Mouse (Mus musculus): ENCODE measurements around the gene Lmo3. TPM values are rescaled to one million over a fixed set of nuclear protein-coding genes. Genes with fewer than 3 reads are reported as not detected.

Gene Lmo3
- 0.08 and 0.25 TPM in 2 replicates for polyA plus RNA-seq (2015; fragmentation: Nextera tagmentation; extraction: Ambion mirVana)

DNA sequence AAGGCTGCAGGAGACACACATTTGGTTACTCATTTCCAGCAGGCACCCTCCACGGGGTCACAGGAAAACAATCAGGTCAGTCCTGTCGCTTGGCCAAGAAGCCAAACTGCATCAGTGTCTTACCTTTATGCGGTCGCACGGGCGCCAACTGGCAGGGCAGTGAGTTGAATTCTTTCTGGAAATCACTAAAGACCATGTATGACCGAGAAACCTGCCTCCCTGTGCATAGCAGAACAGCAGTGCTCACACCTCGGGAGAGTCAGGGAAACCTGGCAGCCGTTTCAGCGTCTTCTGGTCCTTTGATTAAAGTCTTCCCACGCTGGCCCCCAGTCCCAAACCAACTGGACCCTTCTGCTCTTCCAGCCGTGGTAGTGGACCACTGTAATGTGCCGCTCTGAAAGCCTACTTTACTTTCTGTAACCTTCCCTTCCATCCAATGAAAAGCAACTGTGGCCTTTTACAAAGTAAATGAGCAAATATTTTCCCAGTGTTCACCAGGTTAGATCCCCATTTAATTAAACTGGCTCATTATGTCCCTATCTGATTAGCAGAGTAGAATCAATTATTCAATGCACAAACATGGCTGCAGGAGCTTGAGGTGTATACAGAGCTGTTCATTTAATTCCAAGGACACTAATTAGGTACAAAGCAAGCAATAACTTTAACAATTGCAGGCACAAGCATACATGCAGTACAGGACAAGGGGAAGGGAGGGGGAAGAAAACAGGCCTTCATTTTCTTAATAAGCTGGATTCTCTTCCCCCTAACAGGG lies at the start of gene Lmo3:
Lmo3 (minus strand) TSS at position 235 of the 772 bp plus-strand sequence.
- H3K4me3 ChIP-seq (replicated peaks), result no peak within 1 kb of the TSS
- no peak within 1 kb of the TSS for H3K4me2 ChIP-seq
- no peak within 1 kb of the TSS for H3K27ac ChIP-seq (replicated peaks)
- H3K9me3 ChIP-seq (replicated peaks), result no peaks in the 10 kb centered on the region
- WGBS (ENCODE audit: insufficient replicate concordance), result 60% methylated on average over 13 of the region's 13 CpGs
- H3K4me1 ChIP-seq (replicated peaks), result no peaks in the 10 kb centered on the region
- no peaks in the 10 kb centered on the region for H3K36me3 ChIP-seq (replicated peaks)
- no peak within 1 kb of the TSS for H3K9ac ChIP-seq
- H3K27me3 ChIP-seq, result no peaks in the 10 kb centered on the region
- no peak for ATAC-seq (ENCODE audit: insufficient read depth)

DNA sequence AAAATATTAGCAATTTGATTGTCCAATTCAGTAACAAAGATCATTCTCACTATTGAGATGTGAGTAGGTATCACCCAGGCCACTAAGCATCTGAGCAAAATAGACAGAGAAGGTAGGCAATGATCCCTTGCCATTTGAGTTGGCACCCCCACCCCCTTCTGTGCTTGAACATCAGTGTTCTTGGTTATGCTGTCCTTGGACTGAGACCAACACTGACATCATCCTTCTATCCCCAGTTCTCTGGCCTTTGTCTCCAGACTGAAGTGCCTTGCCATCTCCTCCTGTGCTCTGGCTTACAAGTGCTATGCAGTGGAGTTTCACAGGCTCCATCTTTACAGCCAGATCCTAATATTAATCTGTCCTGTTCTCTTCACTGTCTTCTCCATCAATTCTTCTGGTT lies 39.0 kb upstream of the Lmo3 start:
- H3K9me3 ChIP-seq (replicated peaks), result no peaks in the 10 kb centered on the region
- no peaks in the 10 kb centered on the region for H3K27me3 ChIP-seq
- no peak overlapping the region for H3K9ac ChIP-seq
- H3K4me3 ChIP-seq (replicated peaks), result no peak overlapping the region
- ATAC-seq (ENCODE audit: insufficient read depth), result no peak
- no peaks in the 10 kb centered on the region for H3K4me1 ChIP-seq (replicated peaks)
- no peaks in the 10 kb centered on the region for H3K36me3 ChIP-seq (replicated peaks)
- no peak overlapping the region for H3K27ac ChIP-seq (replicated peaks)
- no peak overlapping the region for H3K4me2 ChIP-seq

DNA sequence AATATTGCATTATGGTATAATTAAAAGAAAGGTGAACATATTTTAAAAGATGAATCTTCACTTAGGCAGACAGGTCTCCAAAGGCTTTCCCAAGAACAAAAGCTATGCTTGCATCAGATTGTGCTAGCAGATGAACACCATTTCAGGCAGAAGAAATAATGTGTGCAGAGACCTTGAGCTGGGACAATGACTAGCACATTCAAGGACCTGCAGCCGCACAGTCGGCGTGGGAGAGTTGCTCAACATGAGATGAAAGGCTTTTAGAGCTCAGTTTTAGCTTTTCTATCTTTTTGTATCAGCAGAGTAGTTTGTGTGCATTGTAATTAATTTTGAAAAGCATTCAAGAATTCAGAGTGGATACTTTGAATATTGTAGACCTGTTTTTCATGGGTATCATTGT lies 36.6 kb upstream of the Lmo3 start:
- H3K4me3 ChIP-seq (replicated peaks), result no peak overlapping the region
- H3K4me2 ChIP-seq, result no peak overlapping the region
- no peaks in the 10 kb centered on the region for H3K36me3 ChIP-seq (replicated peaks)
- H3K9ac ChIP-seq, result no peak overlapping the region
- no peak for ATAC-seq (ENCODE audit: insufficient read depth)
- H3K9me3 ChIP-seq (replicated peaks), result no peaks in the 10 kb centered on the region
- WGBS (ENCODE audit: insufficient replicate concordance), result 58% methylated on average over 3 of the region's 3 CpGs
- no peaks in the 10 kb centered on the region for H3K4me1 ChIP-seq (replicated peaks)
- no peaks in the 10 kb centered on the region for H3K27me3 ChIP-seq
- H3K27ac ChIP-seq (replicated peaks), result no peak overlapping the region

- H3K27ac ChIP-seq (replicated peaks), result no peak overlapping the region
- no peak for ATAC-seq (ENCODE audit: insufficient read depth)
- H3K4me3 ChIP-seq (replicated peaks), result no peak overlapping the region
- no peak overlapping the region for H3K9ac ChIP-seq
- no peak overlapping the region for H3K4me2 ChIP-seq
- 76% methylated on average over 15 of the region's 15 CpGs for WGBS (ENCODE audit: insufficient replicate concordance)
- H3K27me3 ChIP-seq, result no peaks in the 10 kb centered on the region
- H3K9me3 ChIP-seq (replicated peaks), result no peaks in the 10 kb centered on the region
- no peaks in the 10 kb centered on the region for H3K36me3 ChIP-seq (replicated peaks)
- H3K4me1 ChIP-seq (replicated peaks), result no peaks in the 10 kb centered on the region
Observed at GRCm38 (mm10) chr6:138597016-138597415, 15.2 kb upstream of the Lmo3 start.

- Histone ChIP-seq H3K27me3 (no peaks in the 10 kb centered on the region), H3K4me1 (replicated peaks) (no peaks in the 10 kb centered on the region), H3K9ac (no peak overlapping the region), H3K27ac (replicated peaks) (no peak overlapping the region), H3K4me2 (no peak overlapping the region), H3K9me3 (replicated peaks) (no peaks in the 10 kb centered on the region), H3K4me3 (replicated peaks) (no peak overlapping the region), H3K36me3 (replicated peaks) (no peaks in the 10 kb centered on the region)
- 65% methylated on average over 10 of the region's 10 CpGs for WGBS (ENCODE audit: insufficient replicate concordance)
- no peak for ATAC-seq (ENCODE audit: insufficient read depth)
Observed at GRCm38 (mm10) chr6:138595991-138596698, 14.4 kb upstream of the Lmo3 start.

DNA sequence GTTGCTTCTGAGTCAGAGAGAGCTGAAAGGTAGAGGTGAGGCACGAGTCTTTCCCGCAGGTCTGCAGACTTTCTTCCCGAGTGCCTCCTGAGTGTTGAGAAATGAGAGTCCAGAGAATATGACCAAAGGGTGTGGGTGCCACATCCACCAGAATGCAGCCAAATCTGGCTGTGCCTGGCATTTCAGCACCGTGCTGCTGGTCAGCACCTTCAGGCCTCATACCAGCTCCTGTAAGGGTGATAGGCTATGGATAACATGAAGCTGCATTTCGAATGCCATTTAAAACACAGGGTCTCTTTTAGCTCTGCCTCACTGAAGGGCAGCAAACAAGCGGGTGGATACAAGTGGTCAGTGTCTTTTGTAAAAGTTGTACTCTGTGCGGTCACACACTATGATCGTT lies 1.5 kb upstream of the Lmo3 start:
- Histone ChIP-seq H3K4me3 (replicated peaks) (no peak overlapping the region), H3K4me2 (no peak overlapping the region), H3K4me1 (replicated peaks) (no peaks in the 10 kb centered on the region), H3K27ac (replicated peaks) (no peak overlapping the region), H3K27me3 (no peaks in the 10 kb centered on the region), H3K9ac (no peak overlapping the region), H3K9me3 (replicated peaks) (no peaks in the 10 kb centered on the region), H3K36me3 (replicated peaks) (no peaks in the 10 kb centered on the region)
- ATAC-seq (ENCODE audit: insufficient read depth), result no peak
- WGBS (ENCODE audit: insufficient replicate concordance), result 57% methylated on average over 8 of the region's 8 CpGs

- H3K27ac ChIP-seq (replicated peaks), result no peak overlapping the region
- H3K9ac ChIP-seq, result no peak overlapping the region
- H3K4me1 ChIP-seq (replicated peaks), result no peaks in the 10 kb centered on the region
- H3K27me3 ChIP-seq, result no peaks in the 10 kb centered on the region
- no peaks in the 10 kb centered on the region for H3K36me3 ChIP-seq (replicated peaks)
- no peak overlapping the region for H3K4me2 ChIP-seq
- H3K4me3 ChIP-seq (replicated peaks), result no peak overlapping the region
- H3K9me3 ChIP-seq (replicated peaks), result no peaks in the 10 kb centered on the region
- ATAC-seq (ENCODE audit: insufficient read depth), result no peak
- 47% methylated on average over 4 of the region's 4 CpGs for WGBS (ENCODE audit: insufficient replicate concordance)
Observed at GRCm38 (mm10) chr6:138582506-138583000, 785 bp upstream of the Lmo3 start.

- H3K9ac ChIP-seq, result no peak overlapping the region
- no peak overlapping the region for H3K27ac ChIP-seq (replicated peaks)
- no peaks in the 10 kb centered on the region for H3K36me3 ChIP-seq (replicated peaks)
- no peak for ATAC-seq (ENCODE audit: insufficient read depth)
- no peaks in the 10 kb centered on the region for H3K4me1 ChIP-seq (replicated peaks)
- H3K4me2 ChIP-seq, result no peak overlapping the region
- H3K27me3 ChIP-seq, result no peaks in the 10 kb centered on the region
- no peaks in the 10 kb centered on the region for H3K9me3 ChIP-seq (replicated peaks)
- WGBS (ENCODE audit: insufficient replicate concordance), result 70% methylated on average over 9 of the region's 9 CpGs
- H3K4me3 ChIP-seq (replicated peaks), result no peak overlapping the region
Observed at GRCm38 (mm10) chr6:138580491-138581076, 1.2 kb downstream of the Lmo3 start.

- H3K4me1 ChIP-seq (replicated peaks), result no peaks in the 10 kb centered on the region
- H3K9ac ChIP-seq, result no peak overlapping the region
- no peak overlapping the region for H3K27ac ChIP-seq (replicated peaks)
- 59% methylated on average over 2 of the region's 2 CpGs for WGBS (ENCODE audit: insufficient replicate concordance)
- ATAC-seq (ENCODE audit: insufficient read depth), result no peak
- H3K9me3 ChIP-seq (replicated peaks), result no peaks in the 10 kb centered on the region
- H3K4me2 ChIP-seq, result no peak overlapping the region
- H3K36me3 ChIP-seq (replicated peaks), result no peaks in the 10 kb centered on the region
- no peak overlapping the region for H3K4me3 ChIP-seq (replicated peaks)
- no peaks in the 10 kb centered on the region for H3K27me3 ChIP-seq
Observed at GRCm38 (mm10) chr6:138563416-138563815, 18.4 kb downstream of the Lmo3 start.

GRCm38 (mm10) chr6:138552144-138552543 lies 29.6 kb downstream of the Lmo3 start:
- 64% methylated on average over 7 of the region's 7 CpGs for WGBS (ENCODE audit: insufficient replicate concordance)
- H3K9me3 ChIP-seq (replicated peaks), result 0 out of 2 replicates have a peak, but pooled peaks cover 2% of the 10 kb centered on the region
- no peak overlapping the region for H3K4me3 ChIP-seq (replicated peaks)
- no peaks in the 10 kb centered on the region for H3K4me1 ChIP-seq (replicated peaks)
- no peaks in the 10 kb centered on the region for H3K36me3 ChIP-seq (replicated peaks)
- H3K27me3 ChIP-seq, result no peaks in the 10 kb centered on the region
- no peak overlapping the region for H3K27ac ChIP-seq (replicated peaks)
- no peak overlapping the region for H3K9ac ChIP-seq
- H3K4me2 ChIP-seq, result no peak overlapping the region
- no peak for ATAC-seq (ENCODE audit: insufficient read depth)

GRCm38 (mm10) chr6:138534879-138535278 lies 46.9 kb downstream of the Lmo3 start:
- H3K4me1 ChIP-seq (replicated peaks), result no peaks in the 10 kb centered on the region
- no peaks in the 10 kb centered on the region for H3K9me3 ChIP-seq (replicated peaks)
- H3K27ac ChIP-seq (replicated peaks), result no peak overlapping the region
- WGBS (ENCODE audit: insufficient replicate concordance), result 29% methylated on average over 2 of the region's 2 CpGs
- no peaks in the 10 kb centered on the region for H3K36me3 ChIP-seq (replicated peaks)
- H3K4me3 ChIP-seq (replicated peaks), result no peak overlapping the region
- no peak overlapping the region for H3K4me2 ChIP-seq
- H3K27me3 ChIP-seq, result no peaks in the 10 kb centered on the region
- H3K9ac ChIP-seq, result no peak overlapping the region
- ATAC-seq (ENCODE audit: insufficient read depth), result no peak

Measured in liver, embryonic 15.5 days (tissue).